Mouse (Mus musculus): ENCODE data around the gene Map4k1. TPM values are rescaled to one million over a fixed set of nuclear protein-coding genes. Genes with fewer than 3 reads are reported as not detected.

Gene Map4k1
- polyA plus RNA-seq, 1 experiment: not detected

DNA sequence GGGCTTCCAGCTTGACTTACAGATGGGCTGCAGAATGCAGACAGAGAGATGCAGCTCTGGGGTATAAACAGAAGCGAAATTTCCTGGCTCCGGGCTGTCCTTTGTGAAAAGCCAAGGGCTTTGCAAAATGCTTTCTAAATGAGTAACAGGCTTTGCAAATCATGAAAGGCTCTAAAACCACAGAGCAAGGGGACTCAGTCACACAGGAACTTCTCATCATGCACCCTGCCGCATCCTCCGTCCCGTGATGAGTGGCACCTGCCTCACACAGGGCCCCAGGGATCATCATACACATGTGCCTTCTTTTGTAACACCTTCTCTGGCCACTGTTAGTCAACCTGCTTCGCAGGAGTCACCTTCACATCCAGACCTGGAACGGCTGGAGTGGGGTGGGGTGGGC is 43.7 kb downstream of the Map4k1 start:
- 78% methylated on average over 7 of the region's 7 CpGs for WGBS
- no peaks in the 10 kb centered on the region for H3K4me1 ChIP-seq (ENCODE audit: control insufficient read depth, insufficient read depth, low read length)
- no peak for TF ChIP-seq CTCF (IDR thresholded peaks at IDR 0.05; ENCODE audit: insufficient read depth, low read depth, low read length)
- TF ChIP-seq POLR2A (IDR thresholded peaks at IDR 0.05; ENCODE audit: insufficient read depth, low read depth, low read length): no peak
- H3K4me3 ChIP-seq (ENCODE audit: insufficient read depth, low read depth, low read length): no peak overlapping the region
- no peak overlapping the region for H3K27ac ChIP-seq (ENCODE audit: insufficient read depth, low read depth, low read length)

DNA sequence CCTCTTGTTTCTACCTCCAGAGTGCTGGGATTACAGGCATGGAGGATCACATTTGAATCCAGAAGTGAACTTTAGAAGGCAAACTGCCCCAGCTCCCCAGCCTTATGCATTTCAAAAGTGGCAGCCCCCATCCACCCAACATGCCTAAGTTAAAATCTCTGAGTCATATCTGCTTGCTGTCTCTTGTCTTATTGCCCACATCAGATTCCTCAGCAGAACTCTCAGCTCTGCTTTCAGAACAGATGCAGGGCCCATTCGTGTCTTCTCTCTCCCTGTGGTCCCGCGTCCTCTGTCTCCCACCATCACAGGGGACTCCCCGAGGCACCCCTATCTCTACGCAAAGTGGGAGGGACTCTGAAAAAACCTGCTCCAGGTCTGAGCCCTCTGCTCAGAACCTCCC is 44.3 kb downstream of the Map4k1 start:
- WGBS: 84% methylated on average over 5 of the region's 5 CpGs
- TF ChIP-seq POLR2A (IDR thresholded peaks at IDR 0.05; ENCODE audit: insufficient read depth, low read depth, low read length) (no peak), CTCF (IDR thresholded peaks at IDR 0.05; ENCODE audit: insufficient read depth, low read depth, low read length) (no peak)
- Histone ChIP-seq H3K4me3 (ENCODE audit: insufficient read depth, low read depth, low read length) (no peak overlapping the region), H3K4me1 (ENCODE audit: control insufficient read depth, insufficient read depth, low read length) (no peaks in the 10 kb centered on the region), H3K27ac (ENCODE audit: insufficient read depth, low read depth, low read length) (no peak overlapping the region)

DNA sequence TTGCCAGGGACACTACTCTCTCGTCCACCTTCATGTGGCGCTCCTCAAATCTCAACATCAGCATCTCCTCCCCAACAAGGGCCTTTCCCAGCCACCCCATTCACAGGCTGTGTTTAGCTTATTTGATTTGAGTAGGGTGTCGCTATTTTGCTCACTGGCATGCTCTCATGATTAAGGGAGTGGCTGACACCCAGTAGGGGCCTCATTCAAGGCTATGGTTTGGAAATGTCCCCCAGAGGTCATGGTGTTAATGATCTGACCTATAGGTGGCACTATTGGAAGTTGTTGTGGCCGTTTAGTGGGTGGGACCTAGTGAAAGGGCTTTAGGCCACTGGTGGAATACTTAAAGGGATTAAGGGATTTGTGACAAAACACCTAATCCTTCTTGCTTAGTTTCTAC is 45.0 kb downstream of the Map4k1 start:
- H3K4me1 ChIP-seq (ENCODE audit: control insufficient read depth, insufficient read depth, low read length): no peaks in the 10 kb centered on the region
- WGBS: 70% methylated on average over 4 of the region's 4 CpGs

DNA sequence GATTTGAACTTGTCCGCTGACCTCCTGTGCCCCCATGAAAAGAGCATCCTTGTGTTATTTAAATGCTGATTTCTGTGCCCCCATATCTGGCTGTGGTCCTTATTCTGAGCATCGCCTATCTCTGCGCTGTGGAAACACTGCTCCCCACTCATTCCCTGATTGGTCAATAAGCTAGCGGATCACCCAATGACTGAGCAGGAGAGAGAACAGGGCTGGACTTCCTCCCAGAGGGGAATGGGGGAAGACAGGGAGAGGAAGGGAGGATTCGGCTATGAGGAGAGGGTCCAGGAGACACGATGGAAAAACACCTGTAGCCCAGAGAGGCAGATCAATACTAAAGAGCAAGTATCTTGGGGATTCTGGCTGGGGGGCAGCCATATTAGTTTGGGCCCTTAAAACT is 46.9 kb downstream of the Map4k1 start:
- no peak overlapping the region for H3K27ac ChIP-seq (ENCODE audit: insufficient read depth, low read depth, low read length)
- TF ChIP-seq CTCF (IDR thresholded peaks at IDR 0.05; ENCODE audit: insufficient read depth, low read depth, low read length): no peak
- no peak for TF ChIP-seq POLR2A (IDR thresholded peaks at IDR 0.05; ENCODE audit: insufficient read depth, low read depth, low read length)
- WGBS: 85% methylated on average over 6 of the region's 6 CpGs
- H3K4me1 ChIP-seq (ENCODE audit: control insufficient read depth, insufficient read depth, low read length): no peaks in the 10 kb centered on the region
- H3K4me3 ChIP-seq (ENCODE audit: insufficient read depth, low read depth, low read length): no peak overlapping the region

More for the DNA sequence above, 45.0 kb downstream of the Map4k1 start:
- no peak for TF ChIP-seq CTCF (IDR thresholded peaks at IDR 0.05; ENCODE audit: insufficient read depth, low read depth, low read length)
- no peak for TF ChIP-seq POLR2A (IDR thresholded peaks at IDR 0.05; ENCODE audit: insufficient read depth, low read depth, low read length)
- Histone ChIP-seq H3K4me3 (ENCODE audit: insufficient read depth, low read depth, low read length) (no peak overlapping the region), H3K27ac (ENCODE audit: insufficient read depth, low read depth, low read length) (no peak overlapping the region)

DNA sequence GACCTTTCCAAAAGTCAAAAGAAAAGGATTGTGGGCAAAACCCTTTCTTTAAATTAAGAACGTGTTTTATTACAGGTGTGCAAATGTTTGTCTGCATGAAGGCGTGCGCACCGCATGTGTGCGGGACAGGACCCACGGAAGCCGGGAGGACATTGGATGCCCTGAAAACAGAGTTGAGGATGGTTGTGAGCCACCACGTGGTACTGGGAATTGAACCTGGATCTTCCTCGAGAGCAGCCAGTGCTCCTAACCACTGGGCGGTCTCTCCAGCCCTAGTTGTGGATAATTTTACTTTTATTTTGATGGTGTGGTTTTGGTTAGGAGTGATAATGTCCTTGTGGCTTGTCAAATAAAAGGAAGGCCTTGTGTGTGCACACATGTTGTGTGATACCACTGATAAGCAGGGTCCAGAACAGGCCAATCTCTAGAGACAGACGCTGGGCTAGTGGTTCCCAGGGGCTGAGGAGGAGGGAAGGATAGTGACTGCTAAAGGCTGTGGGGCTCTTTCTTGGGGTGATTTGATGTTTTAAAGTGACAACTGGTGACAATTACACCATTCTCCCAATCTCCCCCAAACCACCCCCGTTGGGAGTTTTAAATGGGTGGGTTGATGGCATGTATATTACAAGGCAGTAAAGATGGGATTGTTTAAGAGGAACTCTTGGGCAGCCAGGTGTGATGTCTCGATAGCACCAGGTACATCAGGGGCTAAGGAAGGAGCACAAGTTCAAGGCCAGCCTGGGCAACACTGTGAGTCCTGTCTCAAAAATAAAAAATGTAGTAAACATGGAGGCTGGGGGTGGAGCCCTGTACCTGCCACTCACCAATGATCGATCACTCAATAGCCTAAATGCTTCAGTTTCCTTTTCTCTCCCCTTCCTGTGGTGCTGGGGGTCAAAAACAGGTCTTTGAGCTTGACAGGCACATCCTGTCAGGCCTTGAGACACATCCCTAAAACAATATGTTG is 48.1 kb downstream of the Map4k1 start:
- WGBS: 90% methylated on average over 14 of the region's 14 CpGs
- TF ChIP-seq CTCF (IDR thresholded peaks at IDR 0.05; ENCODE audit: insufficient read depth, low read depth, low read length): no peak
- TF ChIP-seq POLR2A (IDR thresholded peaks at IDR 0.05; ENCODE audit: insufficient read depth, low read depth, low read length): no peak

DNA sequence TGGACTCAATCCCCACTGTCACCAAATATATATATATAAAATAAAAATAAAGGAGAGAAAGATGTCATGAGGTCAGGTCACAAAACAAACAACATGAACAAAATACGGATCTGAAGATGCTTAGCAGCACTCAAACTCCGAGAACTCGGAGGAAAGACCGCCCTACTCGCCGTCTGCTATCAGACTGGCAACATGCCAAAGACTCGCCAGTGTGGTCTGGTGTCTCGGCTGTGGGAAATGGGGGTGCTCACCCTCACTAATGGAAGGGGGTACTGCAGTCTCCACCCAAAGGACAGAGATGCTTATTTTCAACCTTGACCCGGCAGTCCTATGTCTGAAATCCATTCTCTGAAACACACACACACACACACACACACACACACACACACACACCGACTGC is 49.8 kb downstream of the Map4k1 start:
- no peak overlapping the region for H3K27ac ChIP-seq (ENCODE audit: insufficient read depth, low read depth, low read length)
- TF ChIP-seq POLR2A (IDR thresholded peaks at IDR 0.05; ENCODE audit: insufficient read depth, low read depth, low read length): no peak
- WGBS: 67% methylated on average over 10 of the region's 10 CpGs

More for the DNA sequence above, 48.1 kb downstream of the Map4k1 start:
- Histone ChIP-seq H3K4me3 (ENCODE audit: insufficient read depth, low read depth, low read length) (no peak overlapping the region), H3K27ac (ENCODE audit: insufficient read depth, low read depth, low read length) (no peak overlapping the region), H3K4me1 (ENCODE audit: control insufficient read depth, insufficient read depth, low read length) (no peaks in the 10 kb centered on the region)

DNA sequence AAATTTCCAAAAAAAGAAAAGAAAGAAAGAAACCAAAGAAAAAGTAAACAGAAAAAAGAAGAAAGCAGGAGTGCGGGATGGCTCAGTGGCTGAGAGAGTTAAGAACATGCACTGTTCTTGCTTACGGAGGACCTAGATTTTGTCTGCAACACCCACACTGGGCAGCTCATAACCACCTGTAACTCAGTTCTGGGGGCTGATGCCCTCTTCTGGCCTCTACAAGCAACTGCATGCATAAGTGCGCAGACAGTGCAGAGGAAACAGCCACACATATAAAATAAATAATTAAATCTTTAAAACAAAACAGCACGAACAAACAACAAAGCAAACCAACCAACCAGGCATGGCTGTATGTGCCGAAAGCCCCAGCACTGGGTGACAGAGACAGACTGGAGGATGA is 50.8 kb downstream of the Map4k1 start:
- TF ChIP-seq POLR2A (IDR thresholded peaks at IDR 0.05; ENCODE audit: insufficient read depth, low read depth, low read length): no peak
- no peak for TF ChIP-seq CTCF (IDR thresholded peaks at IDR 0.05; ENCODE audit: insufficient read depth, low read depth, low read length)
- H3K4me3 ChIP-seq (ENCODE audit: insufficient read depth, low read depth, low read length): no peak overlapping the region
- no peaks in the 10 kb centered on the region for H3K4me1 ChIP-seq (ENCODE audit: control insufficient read depth, insufficient read depth, low read length)
- 79% methylated on average over 5 of the region's 5 CpGs for WGBS
- H3K27ac ChIP-seq (ENCODE audit: insufficient read depth, low read depth, low read length): no peak overlapping the region

More for the DNA sequence above, 49.8 kb downstream of the Map4k1 start:
- Histone ChIP-seq H3K4me3 (ENCODE audit: insufficient read depth, low read depth, low read length) (no peak overlapping the region), H3K4me1 (ENCODE audit: control insufficient read depth, insufficient read depth, low read length) (no peaks in the 10 kb centered on the region)

DNA sequence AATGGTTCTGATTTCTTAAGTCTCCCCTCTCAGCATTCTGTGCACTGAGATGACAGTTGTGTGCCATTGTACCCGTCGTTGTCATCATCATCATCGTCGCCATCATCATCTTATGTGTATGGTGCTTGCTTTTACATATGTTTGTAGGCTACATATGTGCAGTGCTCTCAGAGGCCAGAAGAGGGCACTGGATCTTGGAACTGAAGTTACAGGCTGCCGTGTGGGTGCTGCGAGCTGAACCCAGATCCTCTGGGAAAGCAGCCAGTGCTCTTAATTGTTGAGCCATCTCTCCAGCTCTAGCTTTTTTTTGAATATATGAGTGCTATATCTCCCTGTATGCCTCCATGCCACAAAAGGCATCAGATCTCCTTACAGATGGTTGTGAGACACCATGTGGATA is 55.4 kb downstream of the Map4k1 start:
- TF ChIP-seq CTCF (IDR thresholded peaks at IDR 0.05; ENCODE audit: insufficient read depth, low read depth, low read length): no peak
- TF ChIP-seq POLR2A (IDR thresholded peaks at IDR 0.05; ENCODE audit: insufficient read depth, low read depth, low read length): no peak
- Histone ChIP-seq H3K27ac (ENCODE audit: insufficient read depth, low read depth, low read length) (no peak overlapping the region), H3K4me1 (ENCODE audit: control insufficient read depth, insufficient read depth, low read length) (peaks cover 11% of the 10 kb centered on the region), H3K4me3 (ENCODE audit: insufficient read depth, low read depth, low read length) (no peak overlapping the region)
- WGBS: 88% methylated on average over 6 of the region's 6 CpGs

DNA sequence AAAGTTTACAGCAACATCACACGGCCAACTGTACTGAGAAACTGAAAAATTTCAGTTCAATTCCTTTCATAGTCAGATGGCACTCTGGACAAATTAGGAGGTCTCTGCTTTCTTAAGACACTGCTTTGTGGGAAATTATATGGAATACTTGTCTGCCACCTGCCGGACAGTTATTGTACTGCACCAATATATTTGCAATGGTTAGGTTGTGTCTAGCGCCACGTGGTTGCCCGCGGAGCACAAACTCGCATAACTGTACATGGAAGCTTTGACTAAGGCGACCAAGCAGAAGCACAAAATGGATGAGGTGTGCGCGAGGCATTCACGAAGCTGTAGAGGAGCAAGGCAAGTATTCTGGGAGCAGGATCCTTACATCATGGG is 57.7 kb downstream of the Map4k1 start:
- no peak for TF ChIP-seq POLR2A (IDR thresholded peaks at IDR 0.05; ENCODE audit: insufficient read depth, low read depth, low read length)
- 0 out of 2 replicates have a peak, but pooled peaks have one; percentile 20 for TF ChIP-seq CTCF (IDR thresholded peaks at IDR 0.05; ENCODE audit: insufficient read depth, low read depth, low read length)
- peaks cover 18% of the 10 kb centered on the region for H3K4me1 ChIP-seq (ENCODE audit: control insufficient read depth, insufficient read depth, low read length)
- H3K4me3 ChIP-seq (ENCODE audit: insufficient read depth, low read depth, low read length): peak overlapping the region; percentile 46
- H3K27ac ChIP-seq (ENCODE audit: insufficient read depth, low read depth, low read length): no peak overlapping the region
- WGBS: 0% methylated on average over 11 of the region's 11 CpGs

All from olfactory bulb, adult 2 months (tissue).